Mouse (Mus musculus): Measurements from ENCODE around the gene Olfr568.

Gene Olfr568

GRCm38 (mm10) chr7:102876822-102877221 is at the start of gene Olfr568:
TSS of gene Olfr568 (plus strand) at chr7:102877122.
- DNase-seq: no peak

GRCm38 (mm10) chr7:102855807-102856206 is 21.1 kb upstream of the Olfr568 start:
- DNase-seq: no peak

GRCm38 (mm10) chr7:102858665-102859064 is 18.3 kb upstream of the Olfr568 start, which contains the start of gene Olfr566:
TSS of gene Olfr566 (minus strand) at chr7:102858765.
- DNase-seq: no peak

- DNase-seq: no peak
Measured at GRCm38 (mm10) chr7:102890782-102891181, 13.9 kb downstream of the Olfr568 start, which contains the start of gene Olfr569. TSS of gene Olfr569 (minus strand) at chr7:102890882.

GRCm38 (mm10) chr7:102915261-102915660 is 38.3 kb downstream of the Olfr568 start:
- DNase-seq: no peak

- no peak for DNase-seq
Measured at GRCm38 (mm10) chr7:102916405-102916804, 39.5 kb downstream of the Olfr568 start.

- no peak for DNase-seq
Measured at GRCm38 (mm10) chr7:102917032-102917875, 40.3 kb downstream of the Olfr568 start, which contains the start of gene Olfr571. TSS of gene Olfr571 (minus strand) at chr7:102917536.

- DNase-seq: no peak
Measured at GRCm38 (mm10) chr7:102919632-102920031, 42.7 kb downstream of the Olfr568 start.

- DNase-seq: no peak
Measured at GRCm38 (mm10) chr7:102924109-102924508, 47.2 kb downstream of the Olfr568 start, which contains the start of gene Olfr572. TSS of gene Olfr572 (plus strand) at chr7:102924409.

- no peak for DNase-seq
Measured at GRCm38 (mm10) chr7:102927105-102927504, 50.2 kb downstream of the Olfr568 start.

Measured in layer of hippocampus, adult 9-11 months (tissue).